Mouse (Mus musculus): ENCODE results near the gene Ccdc28a. TPM values are rescaled to one million over a fixed set of nuclear protein-coding genes. Genes with fewer than 3 reads are reported as not detected.

The Ccdc28a gene
- polyA plus RNA-seq (2016; fragmentation: Nextera tagmentation; extraction: Ambion mirVana), result 5.9 and 8.3 TPM in 2 replicates

DNA sequence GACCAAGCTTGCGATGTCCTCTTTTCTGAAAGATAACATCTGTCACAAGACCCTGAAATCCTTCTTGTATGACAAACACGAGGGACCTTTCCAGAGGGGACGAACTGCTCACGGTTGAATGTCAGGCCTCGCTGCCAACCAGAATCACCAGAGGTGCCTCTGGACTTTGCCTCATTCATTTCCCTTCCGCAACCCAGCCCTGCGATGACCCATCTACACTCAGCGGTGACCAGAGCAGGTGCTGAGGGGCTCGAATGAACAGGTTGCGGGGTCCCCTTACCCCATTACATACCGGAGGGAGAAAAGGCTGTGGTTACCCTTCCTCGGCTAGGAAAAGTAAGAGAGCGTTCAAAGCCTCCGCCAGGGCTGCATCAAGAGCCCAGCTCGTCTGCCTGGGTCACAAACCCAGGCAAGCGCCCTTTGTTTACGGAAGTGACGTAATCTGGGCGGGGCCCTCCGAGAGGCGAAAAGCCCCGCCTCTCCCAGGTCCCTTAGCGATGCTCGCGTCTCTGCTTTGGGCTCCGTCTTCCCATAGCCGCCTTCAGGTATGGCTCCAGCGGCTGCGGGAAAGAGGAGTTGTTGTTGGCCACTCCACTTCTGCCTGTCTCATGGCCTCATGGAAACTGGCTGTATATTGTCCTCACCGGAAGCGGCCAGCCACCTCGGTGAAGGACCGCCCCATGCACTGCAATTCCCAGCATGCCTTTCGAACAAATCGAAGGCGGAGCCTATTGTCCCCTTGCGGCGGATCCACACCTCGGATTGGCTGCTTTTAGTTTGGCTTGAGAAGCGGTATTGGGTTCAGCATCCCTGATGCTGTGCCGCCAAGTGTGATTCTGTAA, at the start of gene Ccdc28a:
Ccdc28a (minus strand) TSS at position 439 of the 842 bp plus-strand sequence.
- Histone ChIP-seq H3K36me3 (no peaks in the 10 kb centered on the region), H3K27me3 (ENCODE audit: insufficient read depth, poor library complexity, severe bottlenecking) (no peaks in the 10 kb centered on the region), H3K4me3 (peak within 1 kb of the TSS; percentile 84), H3K4me1 (replicated peaks) (peaks cover 6% of the 10 kb centered on the region; the same call in 1 of the 2 replicates), H3K9me3 (no peaks in the 10 kb centered on the region), H3K27ac (peak within 1 kb of the TSS; percentile 93)
- 2% methylated on average over 41 of the region's 41 CpGs for WGBS
- DNase-seq (ENCODE audit: low spot score), result peak; percentile 95

DNA sequence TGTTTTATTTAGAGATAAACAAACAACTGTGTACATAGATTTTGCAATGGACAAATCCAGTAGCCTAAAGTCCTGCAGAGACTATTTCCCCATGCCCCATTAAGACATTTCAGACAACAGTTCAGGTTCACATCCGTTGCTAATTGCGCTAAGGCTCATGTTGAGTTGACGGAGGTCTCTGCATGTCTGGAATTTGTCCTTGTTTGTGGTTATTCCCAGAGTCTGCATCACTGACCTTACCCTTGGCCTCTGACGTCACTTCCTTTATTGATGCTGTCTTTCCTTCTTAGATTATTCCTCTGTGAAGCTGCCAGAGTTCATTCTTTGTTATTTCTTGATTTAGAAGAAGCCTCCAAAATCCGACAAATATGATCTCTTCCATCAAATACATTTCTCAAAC, 49.2 kb upstream of the Ccdc28a start:
- 88% methylated on average over 5 of the region's 5 CpGs for WGBS
- Histone ChIP-seq H3K36me3 (no peaks in the 10 kb centered on the region), H3K4me1 (replicated peaks) (no peaks in the 10 kb centered on the region), H3K4me3 (no peak overlapping the region), H3K27ac (no peak overlapping the region), H3K27me3 (ENCODE audit: insufficient read depth, poor library complexity, severe bottlenecking) (no peaks in the 10 kb centered on the region), H3K9me3 (no peaks in the 10 kb centered on the region)
- DNase-seq (ENCODE audit: low spot score), result no peak

DNA sequence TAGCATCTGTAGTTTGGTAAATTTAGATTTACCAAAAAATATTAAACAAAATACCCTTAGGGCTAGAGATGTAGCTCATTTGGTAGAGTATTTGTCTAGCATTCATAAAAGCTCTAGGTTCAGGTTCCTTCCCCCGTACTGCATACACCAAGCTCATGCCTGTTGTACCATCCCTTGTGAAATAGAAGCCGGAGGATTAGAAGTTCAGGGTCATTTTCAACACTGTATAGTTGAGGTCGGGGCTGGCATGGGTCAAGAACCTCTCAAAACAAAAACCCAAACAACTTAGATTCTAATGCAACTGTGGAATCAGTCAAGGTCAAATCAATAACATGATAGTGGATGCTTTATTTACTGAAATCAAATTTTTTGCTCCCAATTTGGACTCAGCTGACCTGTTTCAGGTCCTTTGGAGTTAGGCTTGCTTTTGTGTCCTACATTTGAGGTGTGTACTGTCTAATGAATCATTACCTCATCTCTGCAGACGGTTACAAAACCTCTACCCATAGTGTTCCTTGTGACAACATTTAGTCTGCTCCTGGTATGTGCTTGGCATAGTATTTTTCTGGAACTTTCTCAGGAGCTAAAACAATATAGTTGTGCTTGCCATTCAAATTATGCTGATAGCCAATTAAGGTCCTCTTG, 41.4 kb upstream of the Ccdc28a start:
- WGBS, result 86% methylated on average over 4 of the region's 4 CpGs
- no peaks in the 10 kb centered on the region for H3K27me3 ChIP-seq (ENCODE audit: insufficient read depth, poor library complexity, severe bottlenecking)
- H3K36me3 ChIP-seq, result no peaks in the 10 kb centered on the region
- H3K27ac ChIP-seq, result no peak overlapping the region
- DNase-seq (ENCODE audit: low spot score), result no peak
- H3K4me1 ChIP-seq (replicated peaks), result no peaks in the 10 kb centered on the region
- no peak overlapping the region for H3K4me3 ChIP-seq
- peaks cover 2% of the 10 kb centered on the region; the same call in 1 of the 2 replicates for H3K9me3 ChIP-seq

DNA sequence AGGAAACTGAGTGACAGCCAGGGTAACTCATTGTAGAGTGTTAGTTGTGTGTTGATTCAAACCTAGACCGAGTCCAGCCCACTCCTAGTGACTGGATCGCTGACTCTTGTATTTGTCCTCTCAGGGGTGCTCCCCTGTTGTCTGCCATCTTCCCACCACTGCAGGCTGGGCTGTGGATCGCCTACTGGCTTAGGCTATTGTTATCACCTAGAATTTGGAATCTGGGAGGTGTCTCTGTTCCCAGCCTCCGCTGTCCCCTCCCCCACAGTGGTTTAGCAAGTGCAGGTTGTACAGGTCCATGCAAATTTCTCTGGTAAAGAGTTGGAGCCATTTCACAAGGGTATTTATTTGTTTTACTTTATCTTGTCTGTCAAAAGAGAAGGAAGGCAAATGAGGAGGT, 16.5 kb upstream of the Ccdc28a start:
- no peak for DNase-seq (ENCODE audit: low spot score)
- no peak overlapping the region for H3K4me3 ChIP-seq
- H3K9me3 ChIP-seq, result no peaks in the 10 kb centered on the region
- H3K27ac ChIP-seq, result no peak overlapping the region
- no peaks in the 10 kb centered on the region for H3K36me3 ChIP-seq
- WGBS, result 69% methylated on average over 4 of the region's 4 CpGs
- H3K4me1 ChIP-seq (replicated peaks), result no peaks in the 10 kb centered on the region
- no peaks in the 10 kb centered on the region for H3K27me3 ChIP-seq (ENCODE audit: insufficient read depth, poor library complexity, severe bottlenecking)

- 66% methylated on average over 2 of the region's 2 CpGs for WGBS
- Histone ChIP-seq H3K36me3 (no peaks in the 10 kb centered on the region), H3K4me3 (no peak overlapping the region), H3K27me3 (ENCODE audit: insufficient read depth, poor library complexity, severe bottlenecking) (no peaks in the 10 kb centered on the region), H3K4me1 (replicated peaks) (no peaks in the 10 kb centered on the region), H3K9me3 (no peaks in the 10 kb centered on the region), H3K27ac (no peak overlapping the region)
- DNase-seq (ENCODE audit: low spot score), result no peak
Observed at GRCm38 (mm10) chr10:18243614-18244013, 8.8 kb upstream of the Ccdc28a start.

DNA sequence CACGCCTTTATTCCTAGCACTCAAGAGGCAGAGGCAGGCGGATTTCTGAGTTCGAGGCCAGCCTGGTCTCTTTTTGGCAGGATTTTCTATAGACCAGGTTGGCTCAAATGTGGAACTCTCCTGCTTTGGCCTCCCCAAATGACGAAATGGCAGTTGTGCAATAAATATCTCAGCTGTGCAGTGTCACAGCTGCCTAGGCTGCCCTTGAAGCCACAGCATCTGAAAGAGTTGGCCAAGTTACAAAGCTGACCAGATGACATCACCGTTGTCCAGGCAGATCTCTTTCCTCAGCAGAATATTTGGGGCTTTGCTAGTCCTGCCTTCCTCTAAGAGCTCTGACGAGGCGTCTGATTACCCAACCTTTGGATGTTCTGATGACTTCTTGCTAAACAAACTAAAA, 2.4 kb upstream of the Ccdc28a start:
- Histone ChIP-seq H3K9me3 (no peaks in the 10 kb centered on the region), H3K27me3 (ENCODE audit: insufficient read depth, poor library complexity, severe bottlenecking) (no peaks in the 10 kb centered on the region), H3K36me3 (no peaks in the 10 kb centered on the region), H3K4me3 (no peak overlapping the region), H3K4me1 (replicated peaks) (peaks cover 6% of the 10 kb centered on the region; the same call in 1 of the 2 replicates), H3K27ac (no peak overlapping the region)
- no peak for DNase-seq (ENCODE audit: low spot score)
- 92% methylated on average over 7 of the region's 7 CpGs for WGBS

DNA sequence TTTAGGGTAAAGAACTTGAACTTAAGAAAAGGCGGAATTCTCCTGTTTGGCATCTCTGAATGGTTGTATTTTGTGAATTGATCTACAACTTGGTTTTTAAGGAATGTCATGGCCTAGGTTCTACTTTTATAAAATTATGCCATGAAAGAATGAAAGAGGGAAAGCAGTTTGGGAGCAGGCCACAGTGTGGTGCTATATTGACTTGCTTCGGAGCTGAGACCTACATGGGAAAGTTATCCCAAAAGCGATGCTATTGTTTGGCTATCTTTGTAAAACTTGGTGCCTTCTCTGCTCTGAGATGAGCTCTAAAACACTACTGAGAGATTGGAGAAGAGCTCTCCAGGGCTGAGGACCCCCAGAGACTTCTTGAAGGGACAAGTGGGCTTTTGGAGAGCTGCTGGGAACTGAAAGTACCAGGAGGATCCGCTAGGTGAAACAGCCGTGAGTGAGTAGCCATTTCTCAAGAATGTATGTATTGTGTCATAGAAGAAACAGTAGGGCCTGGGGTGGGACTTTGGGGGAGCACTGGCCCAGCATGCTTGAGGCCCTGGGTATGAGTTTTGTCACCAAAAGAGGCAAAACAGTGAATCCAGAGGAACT, 1.6 kb upstream of the Ccdc28a start:
- peaks cover 6% of the 10 kb centered on the region; the same call in 1 of the 2 replicates for H3K4me1 ChIP-seq (replicated peaks)
- 78% methylated on average over 5 of the region's 5 CpGs for WGBS
- no peaks in the 10 kb centered on the region for H3K9me3 ChIP-seq
- DNase-seq (ENCODE audit: low spot score), result peak; percentile 4
- no peaks in the 10 kb centered on the region for H3K27me3 ChIP-seq (ENCODE audit: insufficient read depth, poor library complexity, severe bottlenecking)
- H3K4me3 ChIP-seq, result no peak overlapping the region
- no peak overlapping the region for H3K27ac ChIP-seq
- H3K36me3 ChIP-seq, result no peaks in the 10 kb centered on the region

GRCm38 (mm10) chr10:18235402-18235747, 577 bp upstream of the Ccdc28a start:
- Histone ChIP-seq H3K27me3 (ENCODE audit: insufficient read depth, poor library complexity, severe bottlenecking) (no peaks in the 10 kb centered on the region), H3K9me3 (no peaks in the 10 kb centered on the region), H3K27ac (peak overlapping the region; percentile 93), H3K4me3 (peak overlapping the region; percentile 84), H3K36me3 (no peaks in the 10 kb centered on the region), H3K4me1 (replicated peaks) (peaks cover 6% of the 10 kb centered on the region; the same call in 1 of the 2 replicates)
- no peak for DNase-seq (ENCODE audit: low spot score)
- 16% methylated on average over 14 of the region's 14 CpGs for WGBS

GRCm38 (mm10) chr10:18233891-18234290, 907 bp downstream of the Ccdc28a start:
- H3K9me3 ChIP-seq, result no peaks in the 10 kb centered on the region
- H3K36me3 ChIP-seq, result no peaks in the 10 kb centered on the region
- no peak overlapping the region for H3K27ac ChIP-seq
- DNase-seq (ENCODE audit: low spot score), result no peak
- peaks cover 6% of the 10 kb centered on the region; the same call in 1 of the 2 replicates for H3K4me1 ChIP-seq (replicated peaks)
- H3K4me3 ChIP-seq, result 0 out of 2 replicates have a peak overlapping the region, but pooled peaks have one; percentile 84
- 54% methylated on average over 3 of the region's 3 CpGs for WGBS
- H3K27me3 ChIP-seq (ENCODE audit: insufficient read depth, poor library complexity, severe bottlenecking), result no peaks in the 10 kb centered on the region

- no peak for DNase-seq (ENCODE audit: low spot score)
- Histone ChIP-seq H3K27me3 (ENCODE audit: insufficient read depth, poor library complexity, severe bottlenecking) (no peaks in the 10 kb centered on the region), H3K4me1 (replicated peaks) (no peaks in the 10 kb centered on the region), H3K27ac (no peak overlapping the region), H3K9me3 (no peaks in the 10 kb centered on the region), H3K36me3 (no peaks in the 10 kb centered on the region), H3K4me3 (no peak overlapping the region)
- WGBS, result 93% methylated on average over 3 of the region's 3 CpGs
Observed at GRCm38 (mm10) chr10:18224386-18224785, 10.4 kb downstream of the Ccdc28a start.

DNA sequence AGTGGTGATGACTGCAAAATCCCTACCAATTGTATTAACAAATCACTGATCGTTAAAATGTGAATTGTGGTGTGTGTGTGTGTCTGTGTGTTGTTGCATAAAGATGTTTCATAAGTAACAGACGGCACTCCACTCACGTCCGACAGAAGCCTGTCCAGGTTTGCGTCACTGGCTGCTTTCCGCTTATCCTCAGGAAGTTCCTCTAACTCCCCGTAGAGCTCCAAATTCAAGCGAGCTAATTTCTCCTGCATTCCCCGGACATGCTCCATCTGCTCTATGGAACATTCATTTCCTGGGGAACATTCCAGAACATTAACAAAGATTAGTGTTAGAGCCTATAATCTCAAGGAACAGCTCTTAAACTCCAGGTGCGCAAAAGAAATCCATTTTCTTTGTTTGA, 15.4 kb downstream of the Ccdc28a start:
- DNase-seq (ENCODE audit: low spot score), result no peak
- Histone ChIP-seq H3K4me3 (no peak overlapping the region), H3K9me3 (no peaks in the 10 kb centered on the region), H3K27me3 (ENCODE audit: insufficient read depth, poor library complexity, severe bottlenecking) (no peaks in the 10 kb centered on the region), H3K27ac (no peak overlapping the region), H3K36me3 (no peaks in the 10 kb centered on the region), H3K4me1 (replicated peaks) (no peaks in the 10 kb centered on the region)
- WGBS, result 94% methylated on average over 10 of the region's 10 CpGs

DNA sequence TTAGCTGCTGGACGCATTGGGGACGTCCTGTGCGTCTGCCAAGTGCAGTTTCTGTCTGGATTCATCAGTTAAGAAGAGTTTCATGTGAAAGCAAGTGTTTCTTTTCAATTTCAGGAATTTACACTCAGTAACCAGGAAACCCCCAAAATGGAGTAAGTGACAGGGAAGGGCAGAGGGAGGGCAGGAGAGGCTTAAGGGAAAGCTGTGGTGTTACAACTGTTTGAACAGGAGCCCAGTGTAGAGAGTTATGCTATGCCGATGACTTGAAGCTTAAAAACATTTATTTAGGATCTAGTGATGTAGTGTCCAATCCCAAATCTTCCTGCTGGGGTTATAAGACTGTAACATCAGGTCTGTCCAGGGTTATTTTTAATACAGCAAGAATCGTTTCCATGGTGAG, 20.7 kb downstream of the Ccdc28a start:
- WGBS, result 88% methylated on average over 5 of the region's 5 CpGs
- Histone ChIP-seq H3K4me1 (replicated peaks) (peaks cover 5% of the 10 kb centered on the region; the same call in 1 of the 2 replicates), H3K4me3 (no peak overlapping the region), H3K36me3 (no peaks in the 10 kb centered on the region), H3K9me3 (no peaks in the 10 kb centered on the region), H3K27me3 (ENCODE audit: insufficient read depth, poor library complexity, severe bottlenecking) (no peaks in the 10 kb centered on the region), H3K27ac (no peak overlapping the region)
- no peak for DNase-seq (ENCODE audit: low spot score)

DNA sequence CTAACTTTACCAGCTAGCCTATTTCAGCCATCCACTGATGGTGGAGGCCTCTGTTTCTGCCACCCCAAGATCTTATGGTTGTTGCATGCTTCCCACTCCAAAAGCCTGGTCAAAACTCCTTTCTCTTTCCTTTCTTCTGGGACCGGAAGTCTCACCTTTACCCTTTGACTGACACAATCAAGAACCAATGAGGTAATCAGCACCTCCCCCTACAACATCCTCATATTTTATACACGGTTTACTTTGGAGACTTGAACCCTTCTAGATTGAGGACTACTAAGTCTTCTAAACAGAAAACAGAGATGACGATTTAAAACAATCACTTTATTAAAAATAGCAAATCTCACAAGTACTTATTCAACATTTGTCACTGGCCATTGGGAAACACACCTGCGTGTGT, 21.4 kb downstream of the Ccdc28a start:
- Histone ChIP-seq H3K4me1 (replicated peaks) (peaks cover 5% of the 10 kb centered on the region; the same call in 1 of the 2 replicates), H3K27ac (no peak overlapping the region), H3K9me3 (no peaks in the 10 kb centered on the region), H3K27me3 (ENCODE audit: insufficient read depth, poor library complexity, severe bottlenecking) (no peaks in the 10 kb centered on the region), H3K4me3 (no peak overlapping the region), H3K36me3 (no peaks in the 10 kb centered on the region)
- DNase-seq (ENCODE audit: low spot score), result no peak
- 84% methylated on average over 4 of the region's 4 CpGs for WGBS

Data from hindbrain, embryonic 10.5 days (tissue).